Mouse (Mus musculus) heart, adult 2 months (tissue): ENCODE measurements around the gene Mrps24. TPM values are rescaled to one million over a fixed set of nuclear protein-coding genes. Genes with fewer than 3 reads are reported as not detected.
A peak's percentile ranks its signal among the peaks of the same experiment; 100 is the strongest.

Experiments
- DNase-seq, 2 experiments: peaks; one replicate each; pipeline ENCODE4 v3.0.0; 2021
- H3K27ac ChIP-seq: fragments of 200-600 bp; 2 replicates; pipeline ENCODE4 v1.8.1; 2022
- H3K27me3 ChIP-seq: fragments of 200-500 bp; 2 replicates; pipeline ENCODE4 v1.6.1; 2012; ENCODE audit warnings: mild to moderate bottlenecking, low read length, inconsistent platforms, mixed read lengths; ENCODE audit not compliant: control insufficient read depth, insufficient read depth
- H3K36me3 ChIP-seq: fragments of 200-500 bp; 2 replicates; pipeline ENCODE4 v1.6.1; 2012; ENCODE audit warnings: low read length, inconsistent platforms; ENCODE audit not compliant: control insufficient read depth, insufficient read depth
- H3K4me1 ChIP-seq: fragments of 200-500 bp; 2 replicates; pipeline ENCODE4 v1.6.1; 2011; ENCODE audit warnings: low read length; ENCODE audit not compliant: control insufficient read depth, insufficient read depth
- H3K4me3 ChIP-seq: fragments of 200-600 bp; 2 replicates; pipeline ENCODE4 v1.8.1; 2022
- H3K79me2 ChIP-seq: fragments of 200-500 bp; replicated peaks from 2 replicates; pipeline ENCODE4 v1.6.1; 2012; ENCODE audit warnings: mild to moderate bottlenecking, inconsistent platforms, low read length, moderate library complexity, mixed read lengths; ENCODE audit not compliant: control insufficient read depth, insufficient read depth
- H3K9ac ChIP-seq: fragments of 200-500 bp; 2 replicates; pipeline ENCODE4 v1.6.1; 2012; ENCODE audit warnings: low read depth, mild to moderate bottlenecking, control low read depth, inconsistent platforms, low read length, mixed read lengths
- CTCF ChIP-seq: fragments of 200-600 bp; IDR thresholded peaks from 2 replicates; pipeline ENCODE4 v1.8.1; 2022; ENCODE audit warnings: antibody characterized with exemption, mild to moderate bottlenecking, moderate library complexity
- EP300 ChIP-seq: fragments of 200-500 bp; IDR thresholded peaks from 2 replicates; pipeline ENCODE4 v1.6.1; 2011; ENCODE audit warnings: low read depth, low read length, control low read depth; ENCODE audit not compliant: insufficient read depth
- POLR2A ChIP-seq: fragments of 200-500 bp; IDR thresholded peaks from 2 replicates; pipeline ENCODE4 v1.6.1; 2011; ENCODE audit warnings: mild to moderate bottlenecking, low read depth, low read length, control low read depth; ENCODE audit not compliant: insufficient read depth
- WGBS: fragments of 180-500 bp; shearing (Covaris S2); methylation state at CpG from one replicate; pipeline ENCODE4 v1.1.7; 2018; 5-methylcytosine and 5-hydroxymethylcytosine counted together
- intact Hi-C: fragments of 180-260 bp; cut with DNase I; formaldehyde crosslinking; loops from one replicate; pipeline ENCODE4 v1.15.1; 2025
- polyA plus RNA-seq: library from polyadenylated mRNA; depleted of rRNA; stranded (reverse); fragments of >200 nt; gene quantifications from 2 replicates; pipeline ENCODE4 v1.2.3, GENCODE M21; 2012
- total RNA-seq, 2 experiments: library from RNA; stranded (reverse); gene quantifications; 2 replicates each; pipeline ENCODE4 v1.2.3; 2021

Gene Mrps24
- total and polyA plus RNA-seq, 3 experiments: 151 to 178 (median 166) TPM

- Histone ChIP-seq H3K4me1 (peaks cover 5% of the 10 kb centered on the region), H3K4me3 (no peak overlapping the region), H3K36me3 (no peaks in the 10 kb centered on the region), H3K9ac (no peak overlapping the region), H3K27me3 (no peaks in the 10 kb centered on the region), H3K27ac (no peak overlapping the region), H3K79me2 (0 out of 2 replicates have a peak, but pooled peaks cover 2% of the 10 kb centered on the region)
- 95% methylated on average over 1 of the region's 1 CpGs for WGBS
- no peak for DNase-seq
- intact Hi-C loops: loop anchor here (10.0 kb wide), 1 partner anchor 561 kb away; the partner anchor contains the start of gene Ddx56
- 0 out of 2 replicates have a peak, but pooled peaks have one; percentile 2 for TF ChIP-seq CTCF
- no peak for TF ChIP-seq POLR2A
Observed at GRCm38 (mm10) chr11:5703341-5703740, 12.1 kb downstream of the Mrps24 start.

GRCm38 (mm10) chr11:5702957-5703332 is 12.5 kb downstream of the Mrps24 start:
- H3K79me2 ChIP-seq: 0 out of 2 replicates have a peak, but pooled peaks cover 2% of the 10 kb centered on the region
- no peaks in the 10 kb centered on the region for H3K36me3 ChIP-seq
- intact Hi-C loops: loop anchor here (10.0 kb wide), 1 partner anchor 562 kb away; the partner anchor contains the start of gene Ddx56
- H3K4me3 ChIP-seq: no peak overlapping the region
- TF ChIP-seq POLR2A: no peak
- no peak for TF ChIP-seq EP300
- TF ChIP-seq CTCF: no peak
- H3K9ac ChIP-seq: no peak overlapping the region
- WGBS: 91% methylated on average over 6 of the region's 6 CpGs
- H3K27ac ChIP-seq: no peak overlapping the region
- no peak for DNase-seq
- no peaks in the 10 kb centered on the region for H3K27me3 ChIP-seq
- H3K4me1 ChIP-seq: peaks cover 5% of the 10 kb centered on the region

GRCm38 (mm10) chr11:5702271-5702956 is 13.1 kb downstream of the Mrps24 start:
- no peak overlapping the region for H3K9ac ChIP-seq
- 0 out of 2 replicates have a peak, but pooled peaks cover 2% of the 10 kb centered on the region for H3K79me2 ChIP-seq
- intact Hi-C loops: loop anchor here (10.0 kb wide), 1 partner anchor 562 kb away; the partner anchor contains the start of gene Ddx56
- no peak for TF ChIP-seq POLR2A
- H3K36me3 ChIP-seq: no peaks in the 10 kb centered on the region
- H3K27me3 ChIP-seq: no peaks in the 10 kb centered on the region
- no peak overlapping the region for H3K27ac ChIP-seq
- no peak for DNase-seq
- WGBS: 71% methylated on average over 5 of the region's 5 CpGs
- H3K4me3 ChIP-seq: no peak overlapping the region
- H3K4me1 ChIP-seq: peaks cover 5% of the 10 kb centered on the region

- H3K27me3 ChIP-seq: no peaks in the 10 kb centered on the region
- H3K79me2 ChIP-seq: no peaks in the 10 kb centered on the region
- TF ChIP-seq POLR2A (no peak), EP300 (no peak), CTCF (no peak)
- H3K9ac ChIP-seq: no peak overlapping the region
- 100% methylated on average over 1 of the region's 1 CpGs for WGBS
- no peak overlapping the region for H3K27ac ChIP-seq
- H3K36me3 ChIP-seq: no peaks in the 10 kb centered on the region
- no peak for DNase-seq
- no peak overlapping the region for H3K4me3 ChIP-seq
- peaks cover 4% of the 10 kb centered on the region for H3K4me1 ChIP-seq
- intact Hi-C loops: loop anchor here (10.0 kb wide), 1 partner anchor 563 kb away; the partner anchor contains the start of gene Ddx56
Observed at GRCm38 (mm10) chr11:5701821-5702220, 13.7 kb downstream of the Mrps24 start.

GRCm38 (mm10) chr11:5701300-5701699 is 14.2 kb downstream of the Mrps24 start:
- H3K4me3 ChIP-seq: no peak overlapping the region
- WGBS: 65% methylated on average over 2 of the region's 2 CpGs
- no peaks in the 10 kb centered on the region for H3K36me3 ChIP-seq
- no peaks in the 10 kb centered on the region for H3K4me1 ChIP-seq
- H3K27me3 ChIP-seq: no peaks in the 10 kb centered on the region
- DNase-seq: no peak
- no peak for TF ChIP-seq POLR2A
- no peak for TF ChIP-seq EP300
- TF ChIP-seq CTCF: no peak
- intact Hi-C loops: loop anchor here (10.0 kb wide), 1 partner anchor 564 kb away; the partner anchor contains the start of gene Ddx56
- no peaks in the 10 kb centered on the region for H3K79me2 ChIP-seq
- no peak overlapping the region for H3K27ac ChIP-seq
- no peak overlapping the region for H3K9ac ChIP-seq

- no peak overlapping the region for H3K9ac ChIP-seq
- WGBS: 83% methylated on average over 7 of the region's 7 CpGs
- H3K79me2 ChIP-seq: no peaks in the 10 kb centered on the region
- no peaks in the 10 kb centered on the region for H3K4me1 ChIP-seq
- intact Hi-C loops: loop anchor here (10.0 kb wide), 1 partner anchor 564 kb away; the partner anchor contains the start of gene Ddx56
- H3K27ac ChIP-seq: no peak overlapping the region
- DNase-seq: no peak
- TF ChIP-seq POLR2A: no peak
- no peak for TF ChIP-seq EP300
- no peak for TF ChIP-seq CTCF
- no peaks in the 10 kb centered on the region for H3K27me3 ChIP-seq
- no peak overlapping the region for H3K4me3 ChIP-seq
- H3K36me3 ChIP-seq: no peaks in the 10 kb centered on the region
Observed at GRCm38 (mm10) chr11:5700808-5701207, 14.7 kb downstream of the Mrps24 start.
